Mouse (Mus musculus) limb, embryonic 14.5 days (tissue): ENCODE measurements at regions not wholly inside any gene's neighbourhood (a gene's known extent, or its start where the extent isn't known, plus 50 kb on each side); places are given as distances from the start of the nearest gene placed in this dataset.

Experiments used
- ATAC-seq: fragments of 200-750 bp; cut with Nextera tagmentation; 2 replicates; pipeline ENCODE4 v1.8.0; 2017; ENCODE audit warnings: low read depth, moderate number of reproducible peaks, moderate TSS enrichment; ENCODE audit not compliant: low FRiP score
- DNase-seq: peaks from one replicate; pipeline ENCODE4 v3.0.0-alpha.2; 2015; ENCODE audit warnings: low spot score
- H3K27ac ChIP-seq: fragments of 300-500 bp; sonication (generic); replicated peaks from 2 replicates; pipeline ENCODE4 v1.5.1; 2014; ENCODE audit warnings: low read depth, mild to moderate bottlenecking, low read length, moderate library complexity, mixed read lengths
- H3K27me3 ChIP-seq: fragments of 300-500 bp; sonication (generic); 2 replicates; pipeline ENCODE4 v1.6.1; 2014; ENCODE audit warnings: low read length, mixed read lengths; ENCODE audit not compliant: control insufficient read depth, insufficient read depth
- H3K36me3 ChIP-seq: fragments of 300-500 bp; sonication (generic); 2 replicates; pipeline ENCODE4 v1.6.1; 2014; ENCODE audit warnings: mild to moderate bottlenecking, low read length, moderate library complexity, mixed read lengths; ENCODE audit not compliant: control insufficient read depth, insufficient read depth
- H3K4me1 ChIP-seq: fragments of 300-500 bp; sonication (generic); 2 replicates; pipeline ENCODE4 v1.6.1; 2014; ENCODE audit warnings: antibody characterized with exemption, low read length, mixed read lengths; ENCODE audit not compliant: control insufficient read depth, insufficient read depth
- H3K4me2 ChIP-seq: fragments of 300-500 bp; sonication (generic); replicated peaks from 2 replicates; pipeline ENCODE4 v1.6.1; 2014; ENCODE audit warnings: low read depth, mild to moderate bottlenecking, low read length, moderate library complexity; ENCODE audit not compliant: severe bottlenecking
- H3K4me3 ChIP-seq: fragments of 300-500 bp; sonication (generic); replicated peaks from 2 replicates; pipeline ENCODE4 v1.5.1; 2014; ENCODE audit warnings: low read length
- H3K9ac ChIP-seq: fragments of 300-500 bp; sonication (generic); 2 replicates; pipeline ENCODE4 v1.6.1; 2014; ENCODE audit warnings: mild to moderate bottlenecking, low read depth, low read length, moderate library complexity; ENCODE audit not compliant: severe bottlenecking
- H3K9me3 ChIP-seq: fragments of 300-500 bp; sonication (generic); 2 replicates; pipeline ENCODE4 v1.6.1; 2016; ENCODE audit warnings: low read length; ENCODE audit not compliant: control insufficient read depth
- POLR2A ChIP-seq: fragments of 200-500 bp; IDR thresholded peaks from 2 replicates; pipeline ENCODE4 v1.8.0; 2012; ENCODE audit warnings: inconsistent platforms, mild to moderate bottlenecking, moderate library complexity, borderline replicate concordance; ENCODE audit not compliant: insufficient read depth, insufficient read length; ENCODE audit errors: extremely low read depth
- WGBS: fragments of 180-500 bp; shearing (Covaris S2); extraction: QIAGEN DNeasy Blood & Tissue Kit; methylation state at CpG from one replicate; pipeline ENCODE4 v1.1.7; 2014; 5-methylcytosine and 5-hydroxymethylcytosine counted together

DNA sequence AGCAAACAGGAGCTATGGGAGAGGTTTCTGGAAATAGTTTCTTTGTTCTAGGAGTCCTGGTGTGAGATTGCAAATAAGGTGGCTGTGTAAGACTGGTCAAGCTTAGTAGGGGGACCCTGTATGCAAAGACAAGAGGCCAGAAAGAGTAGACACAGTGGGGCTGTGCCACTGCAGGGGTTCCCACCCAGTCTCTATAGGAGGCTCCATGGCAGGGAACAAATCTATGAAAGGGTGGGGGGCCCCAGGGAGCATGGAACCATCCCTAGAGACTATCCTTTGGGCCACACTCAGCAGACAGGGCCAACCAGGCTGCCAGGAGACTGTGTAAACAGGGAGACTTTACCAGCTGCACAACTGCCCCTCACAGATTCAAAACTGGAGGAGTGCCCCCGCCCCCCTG, 222.6 kb upstream of the Mocs1 start:
- Histone ChIP-seq H3K9me3 (0 out of 2 replicates have a peak, but pooled peaks cover 1% of the 10 kb centered on the region), H3K27ac (no peak overlapping the region), H3K4me1 (peaks cover 4% of the 10 kb centered on the region; the same call in 1 of the 2 replicates), H3K9ac (no peak overlapping the region), H3K27me3 (no peaks in the 10 kb centered on the region), H3K36me3 (no peaks in the 10 kb centered on the region), H3K4me2 (no peak overlapping the region), H3K4me3 (no peak overlapping the region)
- no peak for ATAC-seq
- TF ChIP-seq POLR2A: no peak
- WGBS: 80% methylated on average over 1 of the region's 1 CpGs
- DNase-seq: no peak

DNA sequence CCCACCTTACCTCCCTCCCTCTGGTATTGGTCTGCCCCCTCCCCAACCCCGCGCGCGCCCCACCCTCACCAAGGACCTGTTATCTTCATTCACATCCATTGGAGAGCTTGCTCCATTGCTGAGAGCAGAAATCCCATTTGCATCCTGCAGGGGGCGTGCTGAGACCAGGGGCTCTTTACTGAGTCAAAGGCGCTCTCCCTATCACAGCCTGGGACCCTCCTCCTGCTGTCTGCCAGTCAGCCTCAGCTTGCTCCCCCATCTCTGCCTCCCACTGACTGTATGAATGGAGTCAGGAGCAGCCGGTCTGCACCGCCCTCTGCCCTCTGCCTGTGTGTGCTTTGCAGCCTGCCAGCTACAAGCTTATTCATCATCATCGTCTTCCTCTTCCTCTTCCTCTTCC, 221.5 kb upstream of the Mocs1 start:
- Histone ChIP-seq H3K9ac (no peak overlapping the region), H3K27ac (no peak overlapping the region), H3K9me3 (no peaks in the 10 kb centered on the region), H3K4me1 (peaks cover 4% of the 10 kb centered on the region; the same call in 1 of the 2 replicates), H3K27me3 (no peaks in the 10 kb centered on the region), H3K4me2 (no peak overlapping the region), H3K4me3 (no peak overlapping the region), H3K36me3 (no peaks in the 10 kb centered on the region)
- no peak for ATAC-seq
- 53% methylated on average over 9 of the region's 9 CpGs for WGBS
- no peak for DNase-seq
- TF ChIP-seq POLR2A: no peak

DNA sequence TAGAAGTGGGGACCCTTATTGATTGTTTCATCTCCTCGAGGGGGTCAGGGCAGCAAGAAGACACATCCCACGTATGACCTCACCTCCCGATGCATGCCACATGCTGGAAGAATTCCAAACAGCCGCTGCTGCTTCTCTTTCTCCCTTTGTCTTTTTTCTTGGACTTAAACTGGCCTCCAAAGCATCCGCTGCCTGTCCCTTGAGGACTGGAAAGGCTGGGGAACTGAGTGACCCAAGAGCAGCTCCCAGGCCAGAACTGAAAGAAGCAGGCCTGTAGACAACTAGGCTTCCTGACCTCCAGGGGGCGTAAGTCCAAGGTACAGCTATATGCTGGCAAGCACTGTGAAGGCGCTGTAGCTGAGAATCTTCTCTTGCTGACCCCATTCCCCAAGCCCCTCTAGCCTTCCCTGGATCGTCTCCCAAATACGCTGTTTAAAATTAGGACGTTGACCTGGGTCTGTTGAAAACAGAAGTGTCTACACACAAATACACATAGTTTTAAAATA, 219.8 kb upstream of the Mocs1 start:
- no peak overlapping the region for H3K4me3 ChIP-seq
- peaks cover 4% of the 10 kb centered on the region; the same call in 1 of the 2 replicates for H3K4me1 ChIP-seq
- no peak for TF ChIP-seq POLR2A
- no peak overlapping the region for H3K27ac ChIP-seq
- WGBS: 80% methylated on average over 10 of the region's 10 CpGs
- H3K9ac ChIP-seq: no peak overlapping the region
- ATAC-seq: no peak
- no peaks in the 10 kb centered on the region for H3K9me3 ChIP-seq
- no peak overlapping the region for H3K4me2 ChIP-seq
- H3K27me3 ChIP-seq: no peaks in the 10 kb centered on the region
- no peak for DNase-seq
- no peaks in the 10 kb centered on the region for H3K36me3 ChIP-seq

DNA sequence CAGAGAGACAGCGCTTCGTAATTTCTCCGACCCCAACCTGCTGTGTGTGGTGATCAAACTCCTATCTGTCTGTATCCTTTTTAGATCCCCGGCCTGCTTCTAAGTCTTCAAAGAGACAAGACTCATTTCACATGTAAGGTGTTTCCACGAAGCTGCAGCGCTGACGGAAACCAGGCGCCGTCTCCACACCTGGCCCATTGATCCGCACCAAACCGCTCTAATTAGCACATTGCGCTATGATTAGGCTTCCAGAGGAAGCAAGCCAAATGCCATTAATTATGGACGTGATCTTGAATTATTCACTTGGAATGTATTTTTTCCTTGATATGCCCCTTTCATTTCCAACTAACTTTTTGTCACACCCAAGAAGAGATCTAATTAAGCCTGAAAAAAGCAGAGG, 215.2 kb upstream of the Mocs1 start:
- Histone ChIP-seq H3K9ac (no peak overlapping the region), H3K27me3 (no peaks in the 10 kb centered on the region), H3K9me3 (no peaks in the 10 kb centered on the region), H3K4me3 (no peak overlapping the region), H3K36me3 (no peaks in the 10 kb centered on the region), H3K4me1 (no peaks in the 10 kb centered on the region), H3K27ac (no peak overlapping the region), H3K4me2 (no peak overlapping the region)
- no peak for DNase-seq
- ATAC-seq: no peak
- TF ChIP-seq POLR2A: no peak
- 44% methylated on average over 13 of the region's 13 CpGs for WGBS

DNA sequence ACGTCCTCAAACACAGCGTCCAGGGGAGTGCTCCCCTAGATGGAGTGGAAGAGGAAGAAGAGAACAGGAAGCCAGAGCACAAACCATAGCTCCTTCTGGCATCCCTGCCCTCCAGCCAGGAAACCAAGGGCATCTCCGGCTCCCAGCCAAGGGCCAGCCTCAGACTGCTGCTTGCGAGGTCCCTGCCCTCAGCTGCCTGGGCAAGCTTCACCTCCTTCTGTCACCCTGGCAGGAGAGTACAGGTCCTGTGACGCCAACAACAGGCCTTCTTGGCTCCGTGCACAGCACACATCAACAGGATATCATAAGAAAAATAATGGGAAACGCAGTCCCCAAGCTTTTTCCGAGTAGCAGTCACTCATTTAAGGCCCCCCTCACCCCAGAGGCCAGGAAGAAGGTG, 212.9 kb upstream of the Mocs1 start:
- no peaks in the 10 kb centered on the region for H3K36me3 ChIP-seq
- no peaks in the 10 kb centered on the region for H3K27me3 ChIP-seq
- no peak overlapping the region for H3K9ac ChIP-seq
- no peaks in the 10 kb centered on the region for H3K4me1 ChIP-seq
- WGBS: 77% methylated on average over 8 of the region's 8 CpGs
- H3K9me3 ChIP-seq: no peaks in the 10 kb centered on the region
- H3K27ac ChIP-seq: no peak overlapping the region
- TF ChIP-seq POLR2A: no peak
- no peak overlapping the region for H3K4me3 ChIP-seq
- DNase-seq (no peak), ATAC-seq (no peak)
- no peak overlapping the region for H3K4me2 ChIP-seq
